Mouse (Mus musculus): ENCODE results near the gene Cdca8.

Gene Cdca8

DNA sequence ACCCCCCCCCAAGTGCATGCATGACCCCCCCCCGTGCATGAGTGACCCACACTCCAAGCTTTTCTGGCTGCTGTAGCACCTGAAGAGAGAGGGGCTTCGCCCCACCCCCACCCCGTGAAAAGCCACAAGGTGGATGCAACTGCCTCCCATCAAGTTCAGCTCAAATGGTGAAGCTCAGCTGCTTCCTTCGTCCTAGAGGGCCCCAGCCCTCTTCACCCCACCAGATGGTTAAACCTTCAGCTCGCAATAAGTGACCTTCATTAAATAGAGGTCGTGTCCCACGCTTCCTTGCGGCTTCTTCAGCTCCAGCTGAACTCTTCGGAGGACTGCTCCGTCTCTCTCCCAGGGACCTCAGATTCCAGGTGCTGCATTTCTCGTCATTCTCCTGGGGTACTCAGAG lies 58.5 kb downstream of the Cdca8 start, which contains the start of gene Epha10:
Epha10 (plus strand) TSS at position 301 of the 400 bp plus-strand sequence.
- no peak for ATAC-seq (ENCODE audit: low TSS enrichment)

DNA sequence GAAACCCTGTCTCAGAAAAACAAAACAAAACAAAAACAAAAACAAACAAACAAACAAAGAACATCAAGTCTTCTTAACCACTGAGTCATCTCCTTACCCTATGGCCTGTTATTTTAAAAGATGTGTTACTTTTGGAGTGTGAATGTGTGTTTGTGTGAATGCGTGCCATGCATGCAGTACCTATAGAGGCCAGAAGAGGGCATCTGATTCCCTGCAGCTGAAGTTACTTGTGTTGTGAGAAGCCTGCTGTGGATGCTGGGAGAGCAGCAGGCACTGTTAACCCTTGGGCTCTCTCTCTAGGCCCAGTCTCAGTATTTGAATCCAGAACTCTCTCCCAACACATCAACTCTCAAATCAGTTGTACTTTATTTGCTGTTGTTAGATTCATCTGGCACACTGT lies 66.4 kb downstream of the Cdca8 start:
- ATAC-seq (ENCODE audit: low TSS enrichment), result no peak

All from frontal cortex, adult (tissue).